Mouse (Mus musculus): ENCODE data around the gene Ablim1. TPM values are rescaled to one million over a fixed set of nuclear protein-coding genes. Genes with fewer than 3 reads are reported as not detected.

The Ablim1 gene
- polyA plus RNA-seq, 1 experiment from 2014 or later = 40.5 TPM

GRCm38 (mm10) chr19:57201090-57201483 is 113.6 kb downstream of the Ablim1 start:
- Histone ChIP-seq H3K36me3 (ENCODE audit: insufficient read depth, low read length) (no peaks in the 10 kb centered on the region), H3K27ac (no peak overlapping the region), H3K4me1 (replicated peaks; ENCODE audit: insufficient read depth, low read length) (peaks cover 31% of the 10 kb centered on the region), H3K4me3 (replicated peaks; ENCODE audit: low read depth, low read length) (no peak overlapping the region), H3K9me3 (replicated peaks; ENCODE audit: low read length) (no peaks in the 10 kb centered on the region), H3K4me2 (ENCODE audit: low read length) (no peak overlapping the region), H3K27me3 (ENCODE audit: insufficient read depth, low read length) (no peaks in the 10 kb centered on the region), H3K9ac (ENCODE audit: low read depth, low read length) (no peak overlapping the region)
- DNase-seq (ENCODE audit: low spot score) (no peak), ATAC-seq (replicated peaks; ENCODE audit: low FRiP score, low read depth) (no peak)
- no peak for TF ChIP-seq CTCF (IDR thresholded peaks at IDR 0.05; ENCODE audit: low read depth)
- 81% methylated on average over 8 of the region's 8 CpGs for WGBS

GRCm38 (mm10) chr19:57200477-57201089 is 114.1 kb downstream of the Ablim1 start:
- no peak overlapping the region for H3K27ac ChIP-seq
- no peak overlapping the region for H3K4me2 ChIP-seq (ENCODE audit: low read length)
- no peaks in the 10 kb centered on the region for H3K9me3 ChIP-seq (replicated peaks; ENCODE audit: low read length)
- 27% methylated on average over 12 of the region's 12 CpGs for WGBS
- no peaks in the 10 kb centered on the region for H3K27me3 ChIP-seq (ENCODE audit: insufficient read depth, low read length)
- H3K4me1 ChIP-seq (replicated peaks; ENCODE audit: insufficient read depth, low read length) = peaks cover 31% of the 10 kb centered on the region
- H3K4me3 ChIP-seq (replicated peaks; ENCODE audit: low read depth, low read length) = no peak overlapping the region
- H3K9ac ChIP-seq (ENCODE audit: low read depth, low read length) = no peak overlapping the region
- TF ChIP-seq CTCF (IDR thresholded peaks at IDR 0.05; ENCODE audit: low read depth) = no peak
- no peaks in the 10 kb centered on the region for H3K36me3 ChIP-seq (ENCODE audit: insufficient read depth, low read length)
- ATAC-seq (replicated peaks; ENCODE audit: low FRiP score, low read depth) = no peak; the same call in 1 of the 2 replicates
- DNase-seq (ENCODE audit: low spot score) = peak; percentile 63

- no peak for ATAC-seq (replicated peaks; ENCODE audit: low FRiP score, low read depth)
- H3K27ac ChIP-seq = no peak overlapping the region
- H3K4me2 ChIP-seq (ENCODE audit: low read length) = no peak overlapping the region
- peaks cover 31% of the 10 kb centered on the region for H3K4me1 ChIP-seq (replicated peaks; ENCODE audit: insufficient read depth, low read length)
- no peaks in the 10 kb centered on the region for H3K27me3 ChIP-seq (ENCODE audit: insufficient read depth, low read length)
- 42% methylated on average over 6 of the region's 6 CpGs for WGBS
- H3K9me3 ChIP-seq (replicated peaks; ENCODE audit: low read length) = no peaks in the 10 kb centered on the region
- no peak for DNase-seq (ENCODE audit: low spot score)
- no peaks in the 10 kb centered on the region for H3K36me3 ChIP-seq (ENCODE audit: insufficient read depth, low read length)
- no peak for TF ChIP-seq CTCF (IDR thresholded peaks at IDR 0.05; ENCODE audit: low read depth)
- H3K9ac ChIP-seq (ENCODE audit: low read depth, low read length) = no peak overlapping the region
- no peak overlapping the region for H3K4me3 ChIP-seq (replicated peaks; ENCODE audit: low read depth, low read length)
Measured at GRCm38 (mm10) chr19:57199361-57199760, 115.4 kb downstream of the Ablim1 start.

- peaks cover 28% of the 10 kb centered on the region for H3K4me1 ChIP-seq (replicated peaks; ENCODE audit: insufficient read depth, low read length)
- DNase-seq (ENCODE audit: low spot score) (no peak), ATAC-seq (replicated peaks; ENCODE audit: low FRiP score, low read depth) (no peak)
- no peaks in the 10 kb centered on the region for H3K36me3 ChIP-seq (ENCODE audit: insufficient read depth, low read length)
- no peak overlapping the region for H3K27ac ChIP-seq
- TF ChIP-seq CTCF (IDR thresholded peaks at IDR 0.05; ENCODE audit: low read depth) = no peak
- no peaks in the 10 kb centered on the region for H3K27me3 ChIP-seq (ENCODE audit: insufficient read depth, low read length)
- H3K4me3 ChIP-seq (replicated peaks; ENCODE audit: low read depth, low read length) = no peak overlapping the region
- 69% methylated on average over 12 of the region's 12 CpGs for WGBS
- H3K9ac ChIP-seq (ENCODE audit: low read depth, low read length) = no peak overlapping the region
- H3K4me2 ChIP-seq (ENCODE audit: low read length) = no peak overlapping the region
- no peaks in the 10 kb centered on the region for H3K9me3 ChIP-seq (replicated peaks; ENCODE audit: low read length)
Measured at GRCm38 (mm10) chr19:57198531-57198930, 116.2 kb downstream of the Ablim1 start.

- H3K4me3 ChIP-seq (replicated peaks; ENCODE audit: low read depth, low read length) = 0 out of 2 replicates have a peak overlapping the region, but pooled peaks have one; percentile 52
- H3K4me2 ChIP-seq (ENCODE audit: low read length) = peak overlapping the region; percentile 91
- H3K27ac ChIP-seq = peak overlapping the region; percentile 72; the same call in 1 of the 2 replicates
- no peaks in the 10 kb centered on the region for H3K9me3 ChIP-seq (replicated peaks; ENCODE audit: low read length)
- H3K36me3 ChIP-seq (ENCODE audit: insufficient read depth, low read length) = no peaks in the 10 kb centered on the region
- H3K27me3 ChIP-seq (ENCODE audit: insufficient read depth, low read length) = no peaks in the 10 kb centered on the region
- TF ChIP-seq CTCF (IDR thresholded peaks at IDR 0.05; ENCODE audit: low read depth) = no peak
- 0 out of 2 replicates have a peak, but pooled peaks have one; percentile 10 for ATAC-seq (replicated peaks; ENCODE audit: low FRiP score, low read depth)
- H3K9ac ChIP-seq (ENCODE audit: low read depth, low read length) = no peak overlapping the region
- WGBS = 40% methylated on average over 5 of the region's 5 CpGs
- no peak for DNase-seq (ENCODE audit: low spot score)
- H3K4me1 ChIP-seq (replicated peaks; ENCODE audit: insufficient read depth, low read length) = peaks cover 28% of the 10 kb centered on the region
Measured at GRCm38 (mm10) chr19:57198029-57198428, 116.7 kb downstream of the Ablim1 start.

GRCm38 (mm10) chr19:57197043-57197817 is 117.5 kb downstream of the Ablim1 start:
- peaks cover 28% of the 10 kb centered on the region for H3K4me1 ChIP-seq (replicated peaks; ENCODE audit: insufficient read depth, low read length)
- ATAC-seq (replicated peaks; ENCODE audit: low FRiP score, low read depth) (peak; percentile 85), DNase-seq (ENCODE audit: low spot score) (peak; percentile 88)
- peak overlapping the region; percentile 72 for H3K27ac ChIP-seq
- peak overlapping the region; percentile 91 for H3K4me2 ChIP-seq (ENCODE audit: low read length)
- H3K27me3 ChIP-seq (ENCODE audit: insufficient read depth, low read length) = no peaks in the 10 kb centered on the region
- H3K4me3 ChIP-seq (replicated peaks; ENCODE audit: low read depth, low read length) = peak overlapping the region; percentile 52
- H3K9me3 ChIP-seq (replicated peaks; ENCODE audit: low read length) = no peaks in the 10 kb centered on the region
- TF ChIP-seq CTCF (IDR thresholded peaks at IDR 0.05; ENCODE audit: low read depth) = no peak
- 2% methylated on average over 37 of the region's 37 CpGs for WGBS
- no peaks in the 10 kb centered on the region for H3K36me3 ChIP-seq (ENCODE audit: insufficient read depth, low read length)
- H3K9ac ChIP-seq (ENCODE audit: low read depth, low read length) = peak overlapping the region; percentile 62
